Mouse (Mus musculus) hindbrain, postnatal 0 days (tissue): ENCODE measurements at regions not wholly inside any gene's neighbourhood (a gene's known extent, or its start where the extent isn't known, plus 50 kb on each side); places are given as distances from the start of the nearest gene placed in this dataset.

Experiments
- ATAC-seq: fragments of 200-750 bp; cut with Nextera tagmentation; 2 replicates; pipeline ENCODE4 v1.8.0; 2017; ENCODE audit warnings: mild to moderate bottlenecking, moderate TSS enrichment, moderate library complexity
- DNase-seq: peaks from one replicate; pipeline ENCODE4 v3.0.0-alpha.2; 2015; ENCODE audit warnings: low spot score
- H3K27ac ChIP-seq: fragments of 300-500 bp; sonication (generic); 2 replicates; pipeline ENCODE4 v1.5.1; 2014; ENCODE audit warnings: mild to moderate bottlenecking
- H3K27me3 ChIP-seq: fragments of 300-500 bp; sonication (generic); 2 replicates; pipeline ENCODE4 v1.6.1; 2014; ENCODE audit warnings: low read length, mixed read lengths; ENCODE audit not compliant: insufficient read depth
- H3K36me3 ChIP-seq: fragments of 300-500 bp; sonication (generic); 2 replicates; pipeline ENCODE4 v1.6.1; 2014; ENCODE audit warnings: low read length, mixed read lengths; ENCODE audit not compliant: insufficient read depth
- H3K4me1 ChIP-seq: fragments of 300-500 bp; sonication (generic); 2 replicates; pipeline ENCODE4 v1.6.1; 2014; ENCODE audit warnings: antibody characterized with exemption, low read length, mixed read lengths; ENCODE audit not compliant: insufficient read depth
- H3K4me2 ChIP-seq: fragments of 300-500 bp; sonication (generic); 2 replicates; pipeline ENCODE4 v1.6.1; 2014; ENCODE audit warnings: low read depth, mild to moderate bottlenecking, low read length, moderate library complexity, mixed read lengths
- H3K4me3 ChIP-seq: fragments of 300-500 bp; sonication (generic); 2 replicates; pipeline ENCODE4 v1.5.1; 2014; ENCODE audit warnings: low read length
- H3K9ac ChIP-seq: fragments of 300-500 bp; sonication (generic); replicated peaks from 2 replicates; pipeline ENCODE4 v1.6.1; 2014; ENCODE audit warnings: mild to moderate bottlenecking, low read length, moderate library complexity, mixed read lengths
- H3K9me3 ChIP-seq: fragments of 300-500 bp; sonication (generic); 2 replicates; pipeline ENCODE4 v1.6.1; 2016; ENCODE audit warnings: low read length, mixed read lengths
- CTCF ChIP-seq: IDR thresholded peaks from 2 replicates; pipeline ENCODE4 v1.5.1; 2016; ENCODE audit warnings: antibody characterized with exemption, control low read depth, low read depth
- whole genome bisulfite sequencing: fragments of 180-500 bp; shearing (Covaris S2); extraction: QIAGEN DNeasy Blood & Tissue Kit; methylation state at CpG from one replicate; pipeline ENCODE4 v1.1.7; 2014; 5-methylcytosine and 5-hydroxymethylcytosine counted together

DNA sequence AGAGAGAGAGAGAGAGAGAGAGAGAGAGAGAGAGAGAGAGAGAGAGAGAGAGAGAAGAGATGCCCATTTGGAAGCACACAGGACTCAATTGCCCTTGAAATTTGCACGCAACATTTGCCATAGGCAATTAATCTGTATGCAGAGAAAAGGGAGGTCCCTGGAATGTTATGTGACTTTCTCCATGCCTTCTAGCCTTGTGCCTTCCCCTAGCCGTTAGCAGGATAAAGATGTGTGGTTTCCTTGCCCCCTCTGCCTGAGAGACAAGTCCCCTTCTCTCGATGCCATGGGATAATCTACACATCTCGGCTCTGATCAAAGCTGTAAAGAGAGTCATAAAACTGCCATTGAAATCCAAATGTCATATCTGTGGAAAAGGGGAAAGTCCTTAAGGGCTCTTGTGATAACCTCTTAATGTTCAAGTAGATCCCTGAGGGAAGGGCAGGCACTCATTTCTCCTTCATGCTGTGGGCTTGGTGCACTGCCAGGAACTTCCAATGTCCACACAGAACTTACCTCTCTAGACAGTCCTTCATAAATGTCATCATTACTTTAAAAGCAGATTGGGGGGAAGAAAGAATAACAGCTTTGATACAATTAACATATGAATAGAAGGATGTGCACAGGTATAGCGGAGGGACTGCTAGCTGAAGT, 106.9 kb upstream of the Gm10295 start:
- TF ChIP-seq CTCF = no peak
- ATAC-seq (no peak), DNase-seq (no peak)
- no peak overlapping the region for H3K4me2 ChIP-seq
- no peaks in the 10 kb centered on the region for H3K9me3 ChIP-seq
- H3K4me3 ChIP-seq = no peak overlapping the region
- no peak overlapping the region for H3K27ac ChIP-seq
- H3K4me1 ChIP-seq = no peaks in the 10 kb centered on the region
- 67% methylated on average over 5 of the region's 5 CpGs for WGBS
- no peaks in the 10 kb centered on the region for H3K36me3 ChIP-seq
- H3K27me3 ChIP-seq = no peaks in the 10 kb centered on the region
- H3K9ac ChIP-seq = no peak overlapping the region

DNA sequence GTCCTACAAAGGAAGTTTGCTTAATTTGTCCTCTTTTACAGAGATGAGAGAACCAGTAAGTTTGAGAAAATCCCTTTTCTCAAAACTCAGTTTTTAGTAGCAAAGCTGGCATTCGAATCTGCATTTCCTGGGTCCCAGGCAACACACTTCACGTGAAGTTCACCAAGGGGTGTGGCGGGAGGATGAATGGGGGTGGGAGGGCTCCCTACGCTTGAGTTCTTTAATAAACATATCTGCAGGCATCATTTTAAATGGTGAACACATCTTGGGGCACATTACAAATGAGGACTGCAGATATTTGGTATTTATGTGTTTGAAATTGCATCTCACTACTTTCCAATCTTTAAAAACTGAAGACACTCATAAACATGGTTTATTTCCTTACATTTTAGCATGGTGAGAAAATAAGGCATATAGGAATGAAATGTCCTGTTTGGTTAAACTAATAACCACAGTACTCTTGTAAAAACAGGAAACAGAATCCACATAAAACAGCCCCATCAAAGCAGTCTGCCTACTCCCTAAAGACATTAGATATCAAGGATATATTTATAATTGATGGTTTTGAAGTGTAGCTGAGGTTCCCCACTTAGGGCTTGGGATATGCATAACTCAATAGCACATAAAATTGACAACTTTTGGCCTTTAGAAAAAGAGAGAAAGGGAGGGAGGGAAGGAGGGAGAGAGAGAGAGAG, 106.3 kb upstream of the Gm10295 start:
- no peak for TF ChIP-seq CTCF
- Histone ChIP-seq H3K4me1 (no peaks in the 10 kb centered on the region), H3K27me3 (no peaks in the 10 kb centered on the region), H3K27ac (no peak overlapping the region), H3K4me3 (no peak overlapping the region), H3K9ac (no peak overlapping the region), H3K9me3 (no peaks in the 10 kb centered on the region), H3K36me3 (no peaks in the 10 kb centered on the region), H3K4me2 (no peak overlapping the region)
- no peak for ATAC-seq
- no peak for DNase-seq
- WGBS = 77% methylated on average over 4 of the region's 4 CpGs

DNA sequence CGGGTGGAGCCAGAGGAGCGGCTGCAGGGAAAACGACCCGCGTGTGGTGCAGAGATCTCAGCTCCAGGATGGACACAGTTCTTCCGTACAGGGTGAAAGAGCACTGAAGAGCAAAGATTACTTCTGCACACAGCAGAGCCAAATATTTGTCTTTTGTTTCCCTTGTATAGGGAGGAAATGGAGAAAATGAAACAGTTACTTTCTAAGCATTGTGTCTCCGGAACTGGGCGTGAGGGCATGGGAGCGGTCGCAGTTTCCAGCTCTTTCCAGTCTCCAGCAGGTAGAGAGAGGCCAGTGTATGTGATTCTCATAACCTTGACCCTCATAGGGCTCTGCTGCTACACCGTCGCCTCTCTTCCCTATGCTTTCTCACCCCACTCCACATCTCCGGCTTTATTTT, 105.1 kb upstream of the Gm10295 start:
- Histone ChIP-seq H3K4me2 (no peak overlapping the region), H3K9me3 (no peaks in the 10 kb centered on the region), H3K4me3 (no peak overlapping the region), H3K27me3 (no peaks in the 10 kb centered on the region), H3K4me1 (no peaks in the 10 kb centered on the region), H3K36me3 (no peaks in the 10 kb centered on the region), H3K9ac (no peak overlapping the region), H3K27ac (no peak overlapping the region)
- no peak for TF ChIP-seq CTCF
- ATAC-seq = no peak
- WGBS = 89% methylated on average over 13 of the region's 13 CpGs
- DNase-seq = no peak

DNA sequence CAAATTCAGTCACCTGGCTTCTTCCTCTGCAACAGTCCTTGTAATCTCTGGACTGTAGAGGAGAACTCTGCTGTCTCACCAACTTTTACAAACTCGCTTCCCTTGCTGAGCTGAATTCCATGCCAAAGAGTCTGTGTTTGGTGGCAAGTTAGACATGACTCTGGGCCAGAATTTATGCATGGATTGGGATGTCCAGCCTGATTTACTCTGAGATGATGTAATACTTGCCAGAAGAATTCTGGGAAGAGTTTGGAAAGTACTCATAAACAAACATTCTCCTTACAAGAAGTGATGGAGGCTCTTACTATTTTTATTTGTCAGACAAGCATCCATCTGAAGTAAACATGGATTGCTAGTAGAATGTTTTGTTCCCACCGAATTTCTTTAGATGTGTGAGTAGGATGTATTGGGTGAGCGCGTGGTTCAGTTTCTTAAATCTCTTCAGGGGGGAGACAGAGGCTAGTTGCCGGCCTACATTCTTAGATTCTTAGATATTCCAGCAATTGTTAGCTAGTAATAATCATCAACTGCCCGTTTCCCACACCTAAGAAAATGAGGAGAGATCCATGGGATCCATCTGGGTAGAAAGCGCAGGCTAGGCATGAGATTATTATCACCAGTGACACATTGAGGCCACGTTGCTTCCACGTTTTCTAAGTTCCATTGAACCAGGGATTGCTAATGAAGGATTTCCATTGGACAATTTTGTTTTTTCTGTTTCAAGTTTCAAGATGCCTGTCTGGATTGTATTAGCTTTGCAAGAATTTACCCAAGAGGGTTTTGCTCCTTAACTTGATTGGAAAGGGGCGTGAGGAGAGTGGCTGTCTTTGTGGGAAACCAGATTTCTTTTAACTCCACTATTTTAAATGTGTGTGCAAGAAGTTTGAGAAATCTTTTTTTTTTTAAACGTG, 89.3 kb upstream of the Gm10295 start:
- WGBS = 90% methylated on average over 11 of the region's 11 CpGs
- DNase-seq = no peak
- no peak for TF ChIP-seq CTCF

DNA sequence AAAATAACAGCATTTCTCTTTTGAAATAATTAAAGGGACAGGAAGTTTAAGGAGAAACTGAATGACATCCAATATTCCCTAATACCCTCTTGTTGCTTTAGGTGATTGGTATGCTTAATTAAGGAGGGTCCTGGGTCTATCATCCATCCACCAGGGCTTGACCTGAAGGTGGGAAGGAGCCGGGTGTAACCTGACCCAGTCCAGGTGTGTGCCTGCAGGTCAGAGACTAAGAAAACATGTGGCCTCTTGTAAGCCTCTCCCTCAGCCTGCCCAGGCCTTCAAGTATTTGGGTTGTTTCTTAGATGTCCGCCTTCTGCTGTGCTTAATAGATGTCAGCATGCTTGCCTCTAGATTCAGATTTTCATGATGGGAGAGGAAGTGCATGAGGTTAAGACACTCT, 74.7 kb upstream of the Gm10295 start:
- H3K27ac ChIP-seq = no peak overlapping the region
- no peak overlapping the region for H3K4me2 ChIP-seq
- no peaks in the 10 kb centered on the region for H3K36me3 ChIP-seq
- no peak overlapping the region for H3K4me3 ChIP-seq
- no peak for ATAC-seq
- H3K9me3 ChIP-seq = no peaks in the 10 kb centered on the region
- no peaks in the 10 kb centered on the region for H3K4me1 ChIP-seq
- H3K9ac ChIP-seq = no peak overlapping the region
- no peaks in the 10 kb centered on the region for H3K27me3 ChIP-seq
- 73% methylated on average over 2 of the region's 2 CpGs for WGBS
- TF ChIP-seq CTCF = no peak
- DNase-seq = no peak

More for the DNA sequence above, 89.3 kb upstream of the Gm10295 start:
- Histone ChIP-seq H3K36me3 (no peaks in the 10 kb centered on the region), H3K4me3 (no peak overlapping the region), H3K4me2 (no peak overlapping the region), H3K4me1 (no peaks in the 10 kb centered on the region), H3K9ac (no peak overlapping the region), H3K27ac (no peak overlapping the region), H3K9me3 (no peaks in the 10 kb centered on the region), H3K27me3 (no peaks in the 10 kb centered on the region)
- no peak for ATAC-seq

DNA sequence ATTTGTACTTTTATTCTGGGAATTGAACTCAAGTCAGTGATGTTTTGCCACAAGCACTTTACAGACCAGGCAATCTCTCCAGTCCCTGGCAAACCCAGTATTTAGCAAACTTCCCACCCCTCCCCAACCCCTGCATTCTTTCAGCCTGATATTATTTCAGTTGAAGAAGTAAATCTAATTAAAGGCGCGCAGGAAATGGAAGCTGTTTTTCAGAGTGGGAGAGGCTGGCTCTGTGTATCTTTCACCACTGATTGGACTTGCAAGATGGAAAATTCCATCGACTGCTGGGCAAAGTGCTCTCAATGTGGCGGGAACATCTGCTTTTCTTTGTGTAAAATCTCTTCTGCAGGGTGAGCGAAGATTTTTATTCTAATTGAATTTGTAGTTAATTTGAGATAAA, 68.0 kb upstream of the Gm10295 start:
- Histone ChIP-seq H3K4me2 (no peak overlapping the region), H3K4me3 (no peak overlapping the region), H3K27ac (no peak overlapping the region), H3K9me3 (no peaks in the 10 kb centered on the region), H3K27me3 (no peaks in the 10 kb centered on the region), H3K36me3 (no peaks in the 10 kb centered on the region), H3K9ac (no peak overlapping the region), H3K4me1 (no peaks in the 10 kb centered on the region)
- DNase-seq (no peak), ATAC-seq (no peak)
- TF ChIP-seq CTCF = no peak
- 75% methylated on average over 5 of the region's 5 CpGs for WGBS
